Mouse (Mus musculus) MEL (cell line): ENCODE measurements at regions not wholly inside any gene's neighbourhood (a gene's known extent, or its start where the extent isn't known, plus 50 kb on each side); places are given as distances from the start of the nearest gene placed in this dataset.

ENCODE experiments used
- CTCF ChIP-seq, 3 experiments: IDR thresholded peaks in 2 of 3; conservative IDR thresholded peaks in 1 of 3; 2 replicates each; pipeline ENCODE4 v1.5.1; 2011 to 2012; ENCODE audit warnings: low read length in 3 of 3, low read depth in 2 of 3, mild to moderate bottlenecking in 2 of 3, improper control_type of control experiment in 1 of 3, inconsistent platforms in 1 of 3, mixed read lengths in 1 of 3, moderate library complexity in 1 of 3; ENCODE audit not compliant: control insufficient read depth in 1 of 3, insufficient read depth in 1 of 3, poor library complexity in 1 of 3, severe bottlenecking in 1 of 3
- MAZ ChIP-seq: IDR thresholded peaks from 2 replicates; pipeline ENCODE4 v1.6.1; 2012; ENCODE audit warnings: low read depth, mild to moderate bottlenecking, inconsistent platforms, low read length, improper control_type of control experiment
- POLR2A ChIP-seq, 2 experiments: IDR thresholded peaks; 2 replicates each; pipeline ENCODE4 v1.6.1; 2011 to 2012; ENCODE audit warnings: low read length in 2 of 2, mild to moderate bottlenecking in 2 of 2, control low read depth in 1 of 2, improper control_type of control experiment in 1 of 2, low read depth in 1 of 2, moderate library complexity in 1 of 2; ENCODE audit not compliant: control insufficient read depth in 1 of 2, insufficient read depth in 1 of 2, poor library complexity in 1 of 2
- UBTF ChIP-seq: IDR thresholded peaks from 2 replicates; pipeline ENCODE4 v1.6.1; 2012; ENCODE audit warnings: low read depth, mild to moderate bottlenecking, inconsistent platforms, low read length, improper control_type of control experiment, moderate library complexity, borderline replicate concordance; ENCODE audit not compliant: insufficient read depth

DNA sequence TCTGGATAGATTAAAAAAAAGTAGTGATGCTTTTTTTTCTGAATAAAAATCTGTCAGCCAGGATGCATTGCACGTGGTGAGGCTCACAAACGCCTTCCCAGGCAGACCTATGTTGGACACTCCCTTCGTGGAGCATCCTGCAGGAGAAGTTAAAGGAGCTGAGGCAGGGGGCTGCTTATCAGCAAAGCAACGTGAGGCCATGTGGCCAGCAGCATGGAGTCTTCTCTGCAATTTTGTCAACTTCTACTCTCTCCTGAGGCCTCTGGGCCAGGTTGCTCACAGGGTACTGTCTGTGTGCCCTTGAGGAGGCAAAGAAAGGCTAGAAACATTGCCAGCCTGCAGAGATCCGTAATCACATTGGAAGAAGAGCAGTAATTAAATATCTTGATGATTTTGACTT lies 140.0 kb upstream of the Gm17728 start:
- TF ChIP-seq MAZ (no peak), CTCF (IDR thresholded peaks at IDR 0.05 in 2 of 3, conservative IDR thresholded peaks at IDR 0.05 in 1 of 3; ENCODE audit: control insufficient read depth in 1 of 3, insufficient read depth in 1 of 3, low read depth in 2 of 3, low read length in 3 of 3, poor library complexity in 1 of 3, severe bottlenecking in 1 of 3) (no peak), UBTF (no peak), POLR2A (IDR thresholded peaks at IDR 0.05; ENCODE audit: control insufficient read depth in 1 of 2, insufficient read depth in 1 of 2, low read depth in 1 of 2, low read length in 2 of 2, poor library complexity in 1 of 2) (no peak)
